Mouse (Mus musculus): ENCODE measurements at regions not wholly inside any gene's neighbourhood (a gene's known extent, or its start where the extent isn't known, plus 50 kb on each side); places are given as distances from the start of the nearest gene placed in this dataset.
"Not testable (repeated sequence)": the region's sequence is repeated elsewhere in the genome, so short reads cannot be mapped to it uniquely, and the experiment has no call there.

GRCm38 (mm10) chr5:133078916-133079315, 535.8 kb upstream of the Auts2 start:
- DNase-seq (ENCODE audit: low spot score): no peak

GRCm38 (mm10) chr5:133078390-133078789, 535.2 kb upstream of the Auts2 start:
- no peak for DNase-seq (ENCODE audit: low spot score)

- peak; percentile 10 for DNase-seq (ENCODE audit: low spot score)
Measured at GRCm38 (mm10) chr5:133073317-133073716, 530.2 kb upstream of the Auts2 start.

GRCm38 (mm10) chr5:133070141-133070540, 527.0 kb upstream of the Auts2 start:
- no peak for DNase-seq (ENCODE audit: low spot score)

- no peak for DNase-seq (ENCODE audit: low spot score)
Measured at GRCm38 (mm10) chr5:133062481-133062880, 519.3 kb upstream of the Auts2 start.

GRCm38 (mm10) chr5:133047456-133047855, 504.3 kb upstream of the Auts2 start:
- no peak for DNase-seq (ENCODE audit: low spot score)

GRCm38 (mm10) chr5:133045637-133046036, 502.5 kb upstream of the Auts2 start:
- DNase-seq (ENCODE audit: low spot score): no peak

- DNase-seq (ENCODE audit: low spot score): no peak
Measured at GRCm38 (mm10) chr5:133027590-133027989, 484.4 kb upstream of the Auts2 start.

GRCm38 (mm10) chr5:133025121-133025520, 482.0 kb upstream of the Auts2 start:
- no peak for DNase-seq (ENCODE audit: low spot score)

GRCm38 (mm10) chr5:133020821-133021220, 477.7 kb upstream of the Auts2 start:
- no peak for DNase-seq (ENCODE audit: low spot score)

GRCm38 (mm10) chr5:133020116-133020515, 477.0 kb upstream of the Auts2 start:
- DNase-seq (ENCODE audit: low spot score): no peak

- DNase-seq (ENCODE audit: low spot score): no peak
Measured at GRCm38 (mm10) chr5:133010624-133011575, 467.8 kb upstream of the Auts2 start.

GRCm38 (mm10) chr5:132982866-132983265, 439.7 kb upstream of the Auts2 start:
- DNase-seq (ENCODE audit: low spot score): no peak

- no peak for DNase-seq (ENCODE audit: low spot score)
Measured at GRCm38 (mm10) chr5:132979013-132979412, 435.9 kb upstream of the Auts2 start.

GRCm38 (mm10) chr5:132975303-132975932, 432.3 kb upstream of the Auts2 start:
- no peak for DNase-seq (ENCODE audit: low spot score)

- no peak for DNase-seq (ENCODE audit: low spot score)
Measured at GRCm38 (mm10) chr5:132974876-132975275, 431.7 kb upstream of the Auts2 start.

- DNase-seq (ENCODE audit: low spot score): no peak
Measured at GRCm38 (mm10) chr5:132971046-132971445, 427.9 kb upstream of the Auts2 start.

GRCm38 (mm10) chr5:132969376-132969775, 426.2 kb upstream of the Auts2 start:
- no peak for DNase-seq (ENCODE audit: low spot score)

GRCm38 (mm10) chr5:132959901-132960300, 416.8 kb upstream of the Auts2 start:
- DNase-seq (ENCODE audit: low spot score): peak; percentile 12

GRCm38 (mm10) chr5:132956184-132956583, 413.0 kb upstream of the Auts2 start:
- no peak for DNase-seq (ENCODE audit: low spot score)

GRCm38 (mm10) chr5:132955051-132955450, 411.9 kb upstream of the Auts2 start:
- no peak for DNase-seq (ENCODE audit: low spot score)

- no peak for DNase-seq (ENCODE audit: low spot score)
Measured at GRCm38 (mm10) chr5:132933439-132933980, 390.4 kb upstream of the Auts2 start.

GRCm38 (mm10) chr5:132929955-132930354, 386.8 kb upstream of the Auts2 start:
- DNase-seq (ENCODE audit: low spot score): not testable (repeated sequence)

Measured in lung, postnatal 25 days (tissue).